Mouse (Mus musculus): Measurements from ENCODE around the gene Zfp931.
"Not testable (repeated sequence)": the region's sequence is repeated elsewhere in the genome, so short reads cannot be mapped to it uniquely, and the experiment has no call there.

Zfp931 gene

GRCm38 (mm10) chr2:178078166-178078717 is at the start of gene Zfp931:
Gene Zfp931 (minus strand): TSS chr2:178078476.
- in situ Hi-C loops (cut with MboI; ENCODE audit: unreplicated experiment in 2 of 2), result not testable (repeated sequence)

GRCm38 (mm10) chr2:178126041-178126820 is 48.0 kb upstream of the Zfp931 start:
- in situ Hi-C loops (cut with MboI; ENCODE audit: unreplicated experiment in 2 of 2), result loop anchor here in 1 of 2 experiments (25.0 kb wide), 1 partner anchor 1761 kb away; no protein-coding TSS in a partner anchor

- in situ Hi-C loops (cut with MboI; ENCODE audit: unreplicated experiment in 2 of 2), result loop anchor here in 1 of 2 experiments (25.0 kb wide), 1 partner anchor 1762 kb away; no protein-coding TSS in a partner anchor
These were observed 47.2 kb upstream of the Zfp931 start for GRCm38 (mm10) chr2:178125427-178125826.

- in situ Hi-C loops (cut with MboI; ENCODE audit: unreplicated experiment in 2 of 2), result no loop called here
These were observed 45.2 kb upstream of the Zfp931 start for GRCm38 (mm10) chr2:178123466-178123865.

GRCm38 (mm10) chr2:178121946-178122665 is 43.8 kb upstream of the Zfp931 start:
- in situ Hi-C loops (cut with MboI; ENCODE audit: unreplicated experiment in 2 of 2), result no loop called here

GRCm38 (mm10) chr2:178121375-178121688 is 43.1 kb upstream of the Zfp931 start:
- in situ Hi-C loops (cut with MboI; ENCODE audit: unreplicated experiment in 2 of 2), result no loop called here

GRCm38 (mm10) chr2:178120651-178121374 is 42.5 kb upstream of the Zfp931 start:
- in situ Hi-C loops (cut with MboI; ENCODE audit: unreplicated experiment in 2 of 2), result no loop called here

GRCm38 (mm10) chr2:178120356-178120645 is 42.0 kb upstream of the Zfp931 start:
- in situ Hi-C loops (cut with MboI; ENCODE audit: unreplicated experiment in 2 of 2), result no loop called here

- in situ Hi-C loops (cut with MboI; ENCODE audit: unreplicated experiment in 2 of 2), result no loop called here
These were observed 41.5 kb upstream of the Zfp931 start for GRCm38 (mm10) chr2:178119561-178120355.

GRCm38 (mm10) chr2:178118801-178119560 is 40.7 kb upstream of the Zfp931 start, which contains the start of gene Phactr3:
Gene Phactr3 (plus strand): TSS chr2:178118975.
- in situ Hi-C loops (cut with MboI; ENCODE audit: unreplicated experiment in 2 of 2), result no loop called here

- in situ Hi-C loops (cut with MboI; ENCODE audit: unreplicated experiment in 2 of 2), result no loop called here
These were observed 39.7 kb upstream of the Zfp931 start for GRCm38 (mm10) chr2:178117946-178118345.

- in situ Hi-C loops (cut with MboI; ENCODE audit: unreplicated experiment in 2 of 2), result no loop called here
These were observed 23.7 kb upstream of the Zfp931 start for GRCm38 (mm10) chr2:178101957-178102356.

GRCm38 (mm10) chr2:178098021-178098420 is 19.7 kb upstream of the Zfp931 start:
- in situ Hi-C loops (cut with MboI; ENCODE audit: unreplicated experiment in 2 of 2), result no loop called here

- in situ Hi-C loops (cut with MboI; ENCODE audit: unreplicated experiment in 2 of 2), result no loop called here
These were observed 11.3 kb upstream of the Zfp931 start for GRCm38 (mm10) chr2:178089586-178089985.

- in situ Hi-C loops (cut with MboI; ENCODE audit: unreplicated experiment in 2 of 2), result loop anchor here (25.0 kb wide), 2 partner anchors 121 to 221 kb away; partner anchors contain the start of genes Zfp972 (in 2 of the 2) and Gm14325 (in 1 of the 2)
These were observed 20.1 kb downstream of the Zfp931 start for GRCm38 (mm10) chr2:178058195-178058594.

- in situ Hi-C loops (cut with MboI; ENCODE audit: unreplicated experiment in 2 of 2), result loop anchor here in 1 of 2 experiments (25.0 kb wide), 1 partner anchor 190 kb away; the partner anchor contains the start of gene Gm14325
These were observed 50.7 kb downstream of the Zfp931 start for GRCm38 (mm10) chr2:178027601-178028000.

- in situ Hi-C loops (cut with MboI; ENCODE audit: unreplicated experiment in 2 of 2), result not testable (repeated sequence)
These were observed 54.4 kb downstream of the Zfp931 start for GRCm38 (mm10) chr2:178023861-178024260.

GRCm38 (mm10) chr2:178023011-178023611 is 55.2 kb downstream of the Zfp931 start, which contains the start of gene Zfp971:
Gene Zfp971 (plus strand): TSS chr2:178023284.
- in situ Hi-C loops (cut with MboI; ENCODE audit: unreplicated experiment in 2 of 2), result not testable (repeated sequence)

GRCm38 (mm10) chr2:178020773-178021172 is 57.5 kb downstream of the Zfp931 start:
- in situ Hi-C loops (cut with MboI; ENCODE audit: unreplicated experiment in 2 of 2), result not testable (repeated sequence)

All from v-Abl transformed pro-B cells (cell line).